Mouse (Mus musculus) limb, embryonic 13.5 days (tissue): ENCODE measurements at regions not wholly inside any gene's neighbourhood (a gene's known extent, or its start where the extent isn't known, plus 50 kb on each side); places are given as distances from the start of the nearest gene placed in this dataset.

Experiments used
- ATAC-seq: fragments of 200-750 bp; cut with Nextera tagmentation; 2 replicates; pipeline ENCODE4 v1.8.0; 2017; ENCODE audit warnings: low read depth, moderate number of reproducible peaks, moderate TSS enrichment; ENCODE audit not compliant: low FRiP score
- H3K27ac ChIP-seq: fragments of 300-500 bp; sonication (generic); 2 replicates; pipeline ENCODE4 v1.5.1; 2015; ENCODE audit warnings: inconsistent platforms, mild to moderate bottlenecking, moderate library complexity
- H3K27me3 ChIP-seq: fragments of 300-500 bp; sonication (generic); 2 replicates; pipeline ENCODE4 v1.6.1; 2015; ENCODE audit warnings: mild to moderate bottlenecking, inconsistent platforms
- H3K36me3 ChIP-seq: fragments of 300-500 bp; sonication (generic); 2 replicates; pipeline ENCODE4 v1.6.1; 2015; ENCODE audit warnings: inconsistent platforms, mild to moderate bottlenecking, moderate library complexity
- H3K4me1 ChIP-seq: fragments of 300-500 bp; sonication (generic); 2 replicates; pipeline ENCODE4 v1.6.1; 2015; ENCODE audit warnings: inconsistent platforms
- H3K4me2 ChIP-seq: fragments of 300-500 bp; sonication (generic); replicated peaks from 2 replicates; pipeline ENCODE4 v1.6.1; 2015; ENCODE audit warnings: inconsistent platforms, mild to moderate bottlenecking, moderate library complexity
- H3K4me3 ChIP-seq: fragments of 300-500 bp; sonication (generic); 2 replicates; pipeline ENCODE4 v1.5.1; 2015; ENCODE audit warnings: moderate library complexity, mild to moderate bottlenecking, inconsistent platforms
- H3K9ac ChIP-seq: fragments of 300-500 bp; sonication (generic); 2 replicates; pipeline ENCODE4 v1.6.1; 2015; ENCODE audit warnings: mild to moderate bottlenecking, inconsistent platforms
- H3K9me3 ChIP-seq: fragments of 300-500 bp; sonication (generic); 2 replicates; pipeline ENCODE4 v1.6.1; 2016; ENCODE audit warnings: inconsistent platforms

- Histone ChIP-seq H3K27me3 (no peaks in the 10 kb centered on the region), H3K4me2 (no peak overlapping the region), H3K36me3 (no peaks in the 10 kb centered on the region), H3K9me3 (no peaks in the 10 kb centered on the region), H3K4me1 (no peaks in the 10 kb centered on the region), H3K9ac (no peak overlapping the region), H3K4me3 (no peak overlapping the region), H3K27ac (no peak overlapping the region)
- no peak for ATAC-seq
These were observed 566.6 kb upstream of the Vrk2 start for GRCm38 (mm10) chr11:27160411-27160810.
